Mouse (Mus musculus) bone marrow, adult 2 months (tissue): ENCODE results near the gene Capns1.

Source experiments
- CTCF ChIP-seq: fragments of 200-500 bp; IDR thresholded peaks from 2 replicates; pipeline ENCODE4 v1.5.1; 2011; ENCODE audit warnings: low read length, control low read depth; ENCODE audit not compliant: control insufficient read depth, insufficient read depth
- POLR2A ChIP-seq: fragments of 200-500 bp; IDR thresholded peaks from 2 replicates; pipeline ENCODE4 v1.6.1; 2011; ENCODE audit warnings: low read depth, mild to moderate bottlenecking, control low read depth, low read length, borderline replicate concordance; ENCODE audit not compliant: control insufficient read depth

- TF ChIP-seq CTCF = no peak
- no peak for TF ChIP-seq POLR2A
Observed at GRCm38 (mm10) chr7:30189116-30189491, 9.5 kb downstream of the Capns1 start.
